Mouse (Mus musculus): Measurements from ENCODE around the gene Anks3. TPM values are rescaled to one million over a fixed set of nuclear protein-coding genes. Genes with fewer than 3 reads are reported as not detected.
A peak's percentile ranks its signal among the peaks of the same experiment; 100 is the strongest.

Gene Anks3
- total and polyA plus RNA-seq, 2 experiments from 2014 or later, result 38.0 to 47.7 TPM

- ATAC-seq (no peak), DNase-seq (ENCODE audit: low spot score) (no peak)
- H3K9me3 ChIP-seq (ENCODE audit: low read length), result no peaks in the 10 kb centered on the region
- H3K4me3 ChIP-seq (ENCODE audit: low read length), result no peak overlapping the region
- WGBS, result 96% methylated on average over 8 of the region's 8 CpGs
- no peaks in the 10 kb centered on the region for H3K27me3 ChIP-seq (ENCODE audit: insufficient read depth, low read length)
- no peak overlapping the region for H3K4me2 ChIP-seq (ENCODE audit: low read depth, low read length)
- peaks cover 26% of the 10 kb centered on the region for H3K36me3 ChIP-seq (ENCODE audit: insufficient read depth, low read length)
- H3K4me1 ChIP-seq (ENCODE audit: insufficient read depth, low read length), result no peaks in the 10 kb centered on the region
- H3K9ac ChIP-seq (replicated peaks; ENCODE audit: low read length), result no peak overlapping the region
- H3K27ac ChIP-seq, result no peak overlapping the region
- TF ChIP-seq CTCF (IDR thresholded peaks at IDR 0.05; ENCODE audit: low read depth), result no peak
Measured at GRCm38 (mm10) chr16:4910758-4911157, 53.2 kb downstream of the Anks3 start.

DNA sequence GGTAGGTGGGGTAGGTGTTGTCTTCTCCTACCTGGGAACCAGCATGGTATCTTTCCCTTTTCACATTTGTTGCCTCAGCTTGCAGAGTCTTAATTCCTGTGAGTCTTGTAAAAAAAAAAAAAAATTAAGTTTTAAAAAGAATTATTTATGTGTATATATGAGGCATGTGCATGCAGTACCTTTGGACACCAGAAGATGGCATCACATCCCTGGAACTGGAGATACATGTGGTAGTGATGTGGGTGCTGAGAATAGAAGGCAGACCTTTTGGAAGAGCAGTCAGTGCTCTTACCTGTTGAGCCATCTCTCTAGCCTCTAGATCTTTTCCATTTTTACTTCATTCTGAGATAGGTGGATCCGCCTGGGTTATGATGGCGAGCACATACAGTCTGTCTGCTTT is 54.3 kb downstream of the Anks3 start:
- no peak overlapping the region for H3K27ac ChIP-seq
- H3K4me3 ChIP-seq (ENCODE audit: low read length), result no peak overlapping the region
- 98% methylated on average over 2 of the region's 2 CpGs for WGBS
- no peak for ATAC-seq
- H3K9me3 ChIP-seq (ENCODE audit: low read length), result no peaks in the 10 kb centered on the region
- H3K4me1 ChIP-seq (ENCODE audit: insufficient read depth, low read length), result no peaks in the 10 kb centered on the region
- no peak overlapping the region for H3K4me2 ChIP-seq (ENCODE audit: low read depth, low read length)
- no peaks in the 10 kb centered on the region for H3K27me3 ChIP-seq (ENCODE audit: insufficient read depth, low read length)
- peak; percentile 58 for TF ChIP-seq CTCF (IDR thresholded peaks at IDR 0.05; ENCODE audit: low read depth)
- peaks cover 19% of the 10 kb centered on the region for H3K36me3 ChIP-seq (ENCODE audit: insufficient read depth, low read length)
- DNase-seq (ENCODE audit: low spot score), result no peak
- H3K9ac ChIP-seq (replicated peaks; ENCODE audit: low read length), result no peak overlapping the region

DNA sequence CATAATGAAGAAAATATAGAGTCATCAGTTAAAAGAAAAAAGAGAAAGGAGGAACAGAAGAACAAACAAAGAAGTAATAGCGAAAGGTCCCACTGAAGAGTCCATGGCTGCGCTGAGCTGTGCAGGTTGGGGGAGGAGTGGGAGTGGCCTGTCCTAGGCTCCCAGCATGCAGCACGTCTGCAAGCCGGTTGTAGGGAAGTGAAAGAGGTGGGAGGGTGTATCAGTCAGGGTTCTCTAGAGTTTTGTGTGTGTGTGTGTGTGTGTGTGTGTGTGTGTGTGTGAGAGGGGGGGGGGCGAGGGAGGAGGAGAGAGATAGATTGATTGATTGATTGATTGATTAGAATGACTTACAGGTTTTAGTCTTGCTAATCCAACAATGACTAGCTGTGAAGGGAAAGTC is 56.0 kb downstream of the Anks3 start:
- WGBS, result 54% methylated on average over 5 of the region's 5 CpGs
- H3K27ac ChIP-seq, result no peak overlapping the region
- no peak for ATAC-seq
- H3K4me1 ChIP-seq (ENCODE audit: insufficient read depth, low read length), result no peaks in the 10 kb centered on the region
- no peaks in the 10 kb centered on the region for H3K27me3 ChIP-seq (ENCODE audit: insufficient read depth, low read length)
- H3K9me3 ChIP-seq (ENCODE audit: low read length), result no peaks in the 10 kb centered on the region
- no peak overlapping the region for H3K9ac ChIP-seq (replicated peaks; ENCODE audit: low read length)
- no peak overlapping the region for H3K4me3 ChIP-seq (ENCODE audit: low read length)
- H3K36me3 ChIP-seq (ENCODE audit: insufficient read depth, low read length), result peaks cover 15% of the 10 kb centered on the region
- no peak for DNase-seq (ENCODE audit: low spot score)
- no peak overlapping the region for H3K4me2 ChIP-seq (ENCODE audit: low read depth, low read length)
- no peak for TF ChIP-seq CTCF (IDR thresholded peaks at IDR 0.05; ENCODE audit: low read depth)

- 0 out of 2 replicates have a peak overlapping the region, but pooled peaks have one; percentile 26 for H3K27ac ChIP-seq
- H3K9me3 ChIP-seq (ENCODE audit: low read length), result no peaks in the 10 kb centered on the region
- H3K9ac ChIP-seq (replicated peaks; ENCODE audit: low read length), result no peak overlapping the region
- 72% methylated on average over 2 of the region's 2 CpGs for WGBS
- ATAC-seq (peak; percentile 42; the same call in 1 of the 2 replicates), DNase-seq (ENCODE audit: low spot score) (peak; percentile 32)
- no peak for TF ChIP-seq CTCF (IDR thresholded peaks at IDR 0.05; ENCODE audit: low read depth)
- H3K4me1 ChIP-seq (ENCODE audit: insufficient read depth, low read length), result no peaks in the 10 kb centered on the region
- H3K4me3 ChIP-seq (ENCODE audit: low read length), result no peak overlapping the region
- peaks cover 15% of the 10 kb centered on the region for H3K36me3 ChIP-seq (ENCODE audit: insufficient read depth, low read length)
- H3K27me3 ChIP-seq (ENCODE audit: insufficient read depth, low read length), result no peaks in the 10 kb centered on the region
- H3K4me2 ChIP-seq (ENCODE audit: low read depth, low read length), result no peak overlapping the region
Measured at GRCm38 (mm10) chr16:4907386-4907785, 56.6 kb downstream of the Anks3 start.

GRCm38 (mm10) chr16:4906559-4906958 is 57.4 kb downstream of the Anks3 start:
- H3K4me2 ChIP-seq (ENCODE audit: low read depth, low read length), result no peak overlapping the region

GRCm38 (mm10) chr16:4905591-4905990 is 58.4 kb downstream of the Anks3 start:
- H3K9me3 ChIP-seq (ENCODE audit: low read length), result no peaks in the 10 kb centered on the region
- H3K27ac ChIP-seq, result no peak overlapping the region
- no peaks in the 10 kb centered on the region for H3K27me3 ChIP-seq (ENCODE audit: insufficient read depth, low read length)
- H3K36me3 ChIP-seq (ENCODE audit: insufficient read depth, low read length), result no peaks in the 10 kb centered on the region
- no peak for ATAC-seq
- H3K4me1 ChIP-seq (ENCODE audit: insufficient read depth, low read length), result no peaks in the 10 kb centered on the region
- TF ChIP-seq CTCF (IDR thresholded peaks at IDR 0.05; ENCODE audit: low read depth), result no peak
- no peak overlapping the region for H3K4me2 ChIP-seq (ENCODE audit: low read depth, low read length)
- no peak overlapping the region for H3K9ac ChIP-seq (replicated peaks; ENCODE audit: low read length)
- DNase-seq (ENCODE audit: low spot score), result no peak
- no peak overlapping the region for H3K4me3 ChIP-seq (ENCODE audit: low read length)
- WGBS, result 53% methylated on average over 1 of the region's 1 CpGs

More at GRCm38 (mm10) chr16:4906559-4906958, 57.4 kb downstream of the Anks3 start:
- no peaks in the 10 kb centered on the region for H3K4me1 ChIP-seq (ENCODE audit: insufficient read depth, low read length)
- H3K27ac ChIP-seq, result no peak overlapping the region
- H3K9me3 ChIP-seq (ENCODE audit: low read length), result no peaks in the 10 kb centered on the region
- no peak for TF ChIP-seq CTCF (IDR thresholded peaks at IDR 0.05; ENCODE audit: low read depth)
- H3K4me3 ChIP-seq (ENCODE audit: low read length), result no peak overlapping the region
- no peak for DNase-seq (ENCODE audit: low spot score)
- no peak overlapping the region for H3K9ac ChIP-seq (replicated peaks; ENCODE audit: low read length)
- ATAC-seq, result no peak
- no peaks in the 10 kb centered on the region for H3K27me3 ChIP-seq (ENCODE audit: insufficient read depth, low read length)
- peaks cover 9% of the 10 kb centered on the region for H3K36me3 ChIP-seq (ENCODE audit: insufficient read depth, low read length)

DNA sequence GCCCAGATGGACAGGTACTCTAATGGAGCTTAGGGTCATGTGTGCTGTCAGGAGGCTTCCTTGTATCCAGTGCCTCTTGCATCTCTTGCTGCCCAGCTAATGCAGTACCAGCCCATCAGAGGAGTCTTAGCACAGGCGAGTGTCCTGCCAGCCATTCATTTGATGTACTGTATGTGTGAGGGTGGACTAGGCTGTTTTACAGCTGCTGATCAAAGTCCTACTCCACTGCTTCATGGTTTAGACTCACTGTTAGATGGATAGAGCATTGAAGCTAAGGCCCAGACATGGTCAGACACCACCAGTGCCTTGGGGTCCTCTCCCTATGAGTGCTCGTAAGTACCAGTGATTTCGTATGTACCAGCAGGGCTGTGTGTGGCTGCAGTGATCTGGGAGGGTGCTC is 59.1 kb downstream of the Anks3 start:
- no peak for ATAC-seq
- 90% methylated on average over 3 of the region's 3 CpGs for WGBS

More for the DNA sequence above, 59.1 kb downstream of the Anks3 start:
- no peak overlapping the region for H3K4me2 ChIP-seq (ENCODE audit: low read depth, low read length)
- H3K27me3 ChIP-seq (ENCODE audit: insufficient read depth, low read length), result no peaks in the 10 kb centered on the region
- no peaks in the 10 kb centered on the region for H3K36me3 ChIP-seq (ENCODE audit: insufficient read depth, low read length)
- no peak overlapping the region for H3K27ac ChIP-seq
- H3K9ac ChIP-seq (replicated peaks; ENCODE audit: low read length), result no peak overlapping the region
- no peak for DNase-seq (ENCODE audit: low spot score)
- no peaks in the 10 kb centered on the region for H3K4me1 ChIP-seq (ENCODE audit: insufficient read depth, low read length)
- no peak for TF ChIP-seq CTCF (IDR thresholded peaks at IDR 0.05; ENCODE audit: low read depth)
- no peaks in the 10 kb centered on the region for H3K9me3 ChIP-seq (ENCODE audit: low read length)
- H3K4me3 ChIP-seq (ENCODE audit: low read length), result no peak overlapping the region

Measured in hindbrain, postnatal 0 days (tissue).